Mouse (Mus musculus) erythroblast, embryonic 14.5 days (primary cell): ENCODE data around the gene Tmem131.

Experiments
- GATA1 ChIP-seq: IDR thresholded peaks from 2 replicates; pipeline ENCODE4 v1.6.1; 2012; ENCODE audit warnings: low read length, inconsistent platforms, mixed read lengths
- TAL1 ChIP-seq: IDR thresholded peaks from 3 replicates; pipeline ENCODE4 v1.6.1; 2012; ENCODE audit warnings: low read length, inconsistent platforms, mixed read lengths

DNA sequence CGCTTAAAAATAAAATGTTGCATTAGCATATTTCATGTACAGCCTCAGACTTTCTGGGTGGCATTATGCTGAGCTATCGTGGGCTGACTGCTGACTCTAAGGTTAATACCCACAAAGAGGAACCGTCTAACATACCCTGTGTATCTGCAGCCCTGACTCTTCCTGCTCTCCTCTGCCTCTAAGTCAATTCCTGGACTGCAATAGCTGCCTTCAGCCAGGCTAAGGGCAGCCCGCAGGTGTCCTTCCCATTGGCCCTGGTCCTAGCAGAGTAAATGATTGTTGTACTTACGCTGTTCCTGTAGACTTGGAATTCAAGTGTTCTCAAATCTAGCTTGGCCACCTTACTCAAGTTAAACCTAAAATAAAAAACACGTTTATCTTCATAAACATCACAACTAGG lies 128.3 kb downstream of the Tmem131 start:
- TF ChIP-seq GATA1: no peak
- no peak for TF ChIP-seq TAL1
